Mouse (Mus musculus): ENCODE measurements around the gene Hs2st1. TPM values are rescaled to one million over a fixed set of nuclear protein-coding genes. Genes with fewer than 3 reads are reported as not detected.
A peak's percentile ranks its signal among the peaks of the same experiment; 100 is the strongest.

The Hs2st1 gene
- polyA plus RNA-seq, 1 experiment from 2014 or later: 24.6 TPM

DNA sequence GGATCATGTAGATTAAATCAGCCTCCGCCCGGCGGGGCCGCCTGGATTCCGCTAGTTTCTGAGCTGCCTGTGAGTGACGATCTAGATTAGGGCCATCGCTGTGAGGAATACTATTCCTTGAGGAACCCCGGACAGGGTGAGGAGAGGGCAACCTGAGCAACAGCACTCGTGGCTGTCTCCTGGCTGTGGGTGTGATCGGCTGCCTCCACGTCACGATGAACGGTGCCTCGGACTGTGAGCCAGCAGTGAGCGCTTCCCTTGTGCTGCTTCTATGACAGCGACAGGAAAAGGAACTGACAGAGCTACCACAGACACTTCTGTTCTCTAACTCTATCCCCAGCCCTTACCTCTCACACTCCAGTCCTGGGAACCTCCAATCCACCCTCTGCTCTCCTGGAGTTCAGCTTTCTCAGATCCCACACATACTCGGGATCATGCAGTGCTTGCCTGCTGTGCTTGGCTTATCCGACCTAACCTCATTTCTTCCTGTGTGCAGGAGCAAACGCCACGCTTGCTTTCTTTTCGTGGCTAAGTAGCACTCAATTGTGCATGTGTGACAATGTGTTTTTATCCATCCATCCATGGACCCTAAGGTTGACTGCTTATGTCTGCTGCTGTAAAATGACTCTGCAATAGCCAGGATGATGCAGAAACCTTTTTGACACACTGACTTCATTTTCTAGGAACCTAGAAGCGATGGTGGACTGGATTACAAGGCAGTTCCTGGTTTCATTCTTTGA lies 8.3 kb downstream of the Hs2st1 start:
- H3K36me3 ChIP-seq: no peaks in the 10 kb centered on the region; the same call in 1 of the 2 replicates

DNA sequence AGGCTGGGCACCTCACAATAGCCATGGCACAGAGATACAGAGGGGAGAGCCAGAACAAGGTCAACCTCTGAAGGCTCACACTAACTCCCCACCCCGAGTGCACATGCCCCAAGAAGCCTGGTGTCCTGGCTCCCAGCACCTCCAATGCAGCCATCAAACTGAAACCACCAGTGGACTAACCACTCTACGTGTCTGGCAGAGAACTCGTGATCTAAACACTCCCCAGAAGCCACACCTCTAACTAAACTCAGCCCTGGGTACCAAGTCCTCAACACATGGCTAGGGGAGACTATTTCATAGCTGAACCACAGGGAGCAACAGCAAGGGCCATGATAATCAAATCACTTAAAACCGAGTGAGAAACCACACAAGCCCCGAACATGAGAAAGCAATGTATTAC lies 11.7 kb downstream of the Hs2st1 start:
- ATAC-seq (ENCODE audit: low FRiP score, low read depth): no peak
- Histone ChIP-seq H3K4me1 (peaks cover 22% of the 10 kb centered on the region), H3K9me3 (no peaks in the 10 kb centered on the region), H3K36me3 (no peaks in the 10 kb centered on the region; the same call in 1 of the 2 replicates), H3K4me2 (replicated peaks) (no peak overlapping the region), H3K27me3 (replicated peaks) (no peaks in the 10 kb centered on the region), H3K4me3 (no peak overlapping the region), H3K9ac (no peak overlapping the region), H3K27ac (no peak overlapping the region)
- WGBS: 45% methylated on average over 5 of the region's 5 CpGs

More for the DNA sequence above, 8.3 kb downstream of the Hs2st1 start:
- Histone ChIP-seq H3K9me3 (no peaks in the 10 kb centered on the region), H3K4me3 (no peak overlapping the region), H3K27me3 (replicated peaks) (no peaks in the 10 kb centered on the region), H3K4me2 (replicated peaks) (no peak overlapping the region), H3K9ac (no peak overlapping the region), H3K4me1 (peaks cover 10% of the 10 kb centered on the region), H3K27ac (no peak overlapping the region)
- ATAC-seq (ENCODE audit: low FRiP score, low read depth): no peak
- whole genome bisulfite sequencing: 78% methylated on average over 22 of the region's 22 CpGs

DNA sequence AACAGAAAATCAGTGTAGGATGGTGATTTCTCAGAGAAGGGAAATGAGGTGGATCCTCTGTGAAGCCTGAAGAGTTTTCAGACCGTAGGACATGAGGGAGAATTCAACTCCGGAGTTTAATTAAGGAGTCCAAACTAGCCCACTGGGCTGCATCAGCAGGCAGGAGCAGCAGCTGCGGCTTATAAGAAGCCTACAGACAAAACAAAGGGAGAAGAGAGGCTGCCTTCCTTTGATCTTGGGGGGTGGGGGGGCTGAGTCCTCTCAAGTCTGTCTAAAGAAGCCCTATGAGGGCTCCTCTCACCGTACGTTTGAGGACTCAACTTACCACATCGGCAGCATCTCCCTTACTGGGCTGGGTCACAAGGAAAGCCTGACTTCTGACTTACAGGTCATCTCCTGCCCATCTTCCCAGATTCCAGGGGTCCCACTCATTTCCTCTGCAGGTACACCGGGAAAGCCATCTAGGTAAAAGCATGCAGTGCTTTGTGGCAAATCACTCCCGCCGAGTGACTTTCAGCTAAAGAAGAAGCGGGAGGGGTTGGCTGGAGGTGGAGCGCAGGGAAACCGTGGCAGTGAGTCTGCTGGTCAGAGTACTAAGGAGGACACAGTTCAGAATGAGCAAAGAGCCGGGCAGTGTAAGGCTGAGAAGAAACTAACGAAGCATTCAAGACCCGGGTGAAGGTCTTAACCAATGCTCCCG lies 13.2 kb downstream of the Hs2st1 start:
- no peak overlapping the region for H3K27ac ChIP-seq
- H3K9me3 ChIP-seq: no peaks in the 10 kb centered on the region
- no peak overlapping the region for H3K4me3 ChIP-seq
- H3K27me3 ChIP-seq (replicated peaks): no peaks in the 10 kb centered on the region
- WGBS: 4% methylated on average over 16 of the region's 16 CpGs
- H3K4me1 ChIP-seq: peaks cover 22% of the 10 kb centered on the region
- peak overlapping the region; percentile 47 for H3K4me2 ChIP-seq (replicated peaks)
- peak overlapping the region; percentile 23; the same call in 1 of the 2 replicates for H3K9ac ChIP-seq
- no peak; the same call in 1 of the 2 replicates for ATAC-seq (ENCODE audit: low FRiP score, low read depth)
- no peaks in the 10 kb centered on the region; the same call in 1 of the 2 replicates for H3K36me3 ChIP-seq

DNA sequence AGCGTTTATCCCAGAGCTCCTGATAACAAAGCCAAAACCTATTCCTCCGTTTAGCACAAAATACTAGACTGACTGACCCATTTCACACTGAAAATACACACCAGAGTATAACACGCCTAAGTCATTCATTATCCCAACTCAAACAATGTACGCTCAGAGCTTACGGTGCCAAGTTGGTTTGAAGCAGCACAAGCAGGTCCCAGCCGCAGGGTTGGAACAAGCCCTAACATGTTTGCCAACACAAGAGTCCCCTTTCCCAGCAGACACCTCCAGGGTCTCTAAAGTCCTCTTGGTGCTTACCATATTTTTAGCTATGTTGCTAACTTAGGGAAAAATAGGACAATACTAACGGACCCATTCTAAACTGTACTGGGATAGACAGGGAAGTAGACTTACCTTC lies 14.8 kb downstream of the Hs2st1 start:
- Histone ChIP-seq H3K27ac (no peak overlapping the region), H3K4me1 (peaks cover 22% of the 10 kb centered on the region)

DNA sequence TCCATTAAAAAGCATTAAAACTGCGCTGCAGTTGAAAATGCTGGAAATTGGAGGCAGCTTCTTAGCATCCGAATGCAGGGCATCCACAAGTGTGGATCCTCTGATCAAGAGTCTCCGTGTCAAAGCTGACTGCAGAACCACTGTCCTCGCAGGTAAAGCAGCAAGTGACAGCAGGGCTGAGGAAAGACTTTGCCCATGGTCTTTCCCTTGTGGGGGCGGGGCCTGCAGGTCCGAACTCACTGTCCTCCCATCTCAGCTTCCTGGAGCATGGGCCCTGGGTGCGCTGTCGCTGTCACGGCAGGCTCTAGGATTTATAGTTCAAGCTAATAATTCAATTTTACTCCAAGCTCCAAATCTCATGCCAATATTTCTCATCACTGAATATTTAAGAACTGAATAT lies 15.5 kb downstream of the Hs2st1 start:
- Histone ChIP-seq H3K27ac (no peak overlapping the region), H3K9ac (no peak overlapping the region), H3K4me3 (no peak overlapping the region), H3K9me3 (no peaks in the 10 kb centered on the region), H3K4me2 (replicated peaks) (no peak overlapping the region), H3K36me3 (no peaks in the 10 kb centered on the region), H3K4me1 (peaks cover 22% of the 10 kb centered on the region), H3K27me3 (replicated peaks) (no peaks in the 10 kb centered on the region)
- 69% methylated on average over 9 of the region's 9 CpGs for WGBS
- ATAC-seq (ENCODE audit: low FRiP score, low read depth): no peak

More for the DNA sequence above, 14.8 kb downstream of the Hs2st1 start:
- WGBS: 87% methylated on average over 7 of the region's 7 CpGs
- Histone ChIP-seq H3K9ac (no peak overlapping the region), H3K4me3 (no peak overlapping the region), H3K36me3 (no peaks in the 10 kb centered on the region), H3K9me3 (no peaks in the 10 kb centered on the region), H3K27me3 (replicated peaks) (no peaks in the 10 kb centered on the region), H3K4me2 (replicated peaks) (no peak overlapping the region)
- ATAC-seq (ENCODE audit: low FRiP score, low read depth): no peak

DNA sequence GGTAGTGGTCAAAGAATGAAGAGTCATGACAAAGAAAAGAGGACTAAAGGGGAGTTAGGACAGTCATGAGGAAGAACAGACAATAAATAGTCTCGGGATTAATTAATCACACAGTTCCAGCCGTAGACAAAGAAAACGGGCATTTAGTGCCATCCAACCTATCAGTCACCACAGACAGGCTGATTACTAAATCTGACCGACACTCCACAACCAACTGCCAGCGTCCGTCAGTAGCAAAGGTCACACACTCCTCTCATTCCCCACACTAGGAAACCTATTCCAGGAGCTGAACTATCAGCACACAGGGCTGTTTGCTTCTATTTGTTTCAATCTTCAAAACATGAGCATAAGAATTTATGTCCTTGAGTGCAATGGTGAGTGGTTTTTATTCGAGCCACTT lies 16.0 kb downstream of the Hs2st1 start:
- WGBS: 35% methylated on average over 7 of the region's 7 CpGs
- ATAC-seq (ENCODE audit: low FRiP score, low read depth): peak; percentile 60
- H3K4me1 ChIP-seq: peaks cover 22% of the 10 kb centered on the region

DNA sequence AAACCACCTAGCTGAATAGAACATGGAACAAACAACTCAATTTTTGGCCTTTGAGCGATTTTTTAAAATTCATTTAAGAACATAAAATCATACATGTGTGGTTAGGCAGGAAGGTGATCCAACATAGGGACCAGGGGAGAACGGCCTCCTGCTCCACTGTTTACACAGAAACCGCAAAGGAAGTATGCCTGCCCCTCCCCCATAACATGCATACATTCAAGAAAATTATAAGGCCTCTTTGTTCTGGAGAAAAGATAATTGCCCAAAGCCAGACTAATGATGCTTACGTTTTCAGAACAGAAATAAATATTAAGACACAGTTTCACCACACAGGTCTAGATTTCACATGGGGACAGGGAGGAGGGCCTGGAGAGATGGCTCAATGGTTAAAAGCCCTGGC lies 18.6 kb downstream of the Hs2st1 start:
- Histone ChIP-seq H3K4me2 (replicated peaks) (no peak overlapping the region), H3K27me3 (replicated peaks) (no peaks in the 10 kb centered on the region), H3K36me3 (no peaks in the 10 kb centered on the region), H3K9ac (no peak overlapping the region), H3K9me3 (no peaks in the 10 kb centered on the region), H3K27ac (no peak overlapping the region), H3K4me3 (no peak overlapping the region), H3K4me1 (peaks cover 12% of the 10 kb centered on the region)
- no peak for ATAC-seq (ENCODE audit: low FRiP score, low read depth)
- WGBS: 74% methylated on average over 4 of the region's 4 CpGs

More for the DNA sequence above, 16.0 kb downstream of the Hs2st1 start:
- H3K36me3 ChIP-seq: no peaks in the 10 kb centered on the region
- no peaks in the 10 kb centered on the region for H3K9me3 ChIP-seq
- no peak overlapping the region for H3K9ac ChIP-seq
- H3K4me2 ChIP-seq (replicated peaks): no peak overlapping the region
- no peaks in the 10 kb centered on the region for H3K27me3 ChIP-seq (replicated peaks)
- no peak overlapping the region for H3K4me3 ChIP-seq
- no peak overlapping the region for H3K27ac ChIP-seq

- H3K36me3 ChIP-seq: no peaks in the 10 kb centered on the region
- no peak overlapping the region for H3K4me2 ChIP-seq (replicated peaks)
- WGBS: 90% methylated on average over 5 of the region's 5 CpGs
- H3K4me1 ChIP-seq: peaks cover 17% of the 10 kb centered on the region
- no peak for ATAC-seq (ENCODE audit: low FRiP score, low read depth)
- no peak overlapping the region for H3K27ac ChIP-seq
- H3K9me3 ChIP-seq: no peaks in the 10 kb centered on the region
- H3K27me3 ChIP-seq (replicated peaks): no peaks in the 10 kb centered on the region
- no peak overlapping the region for H3K9ac ChIP-seq
- no peak overlapping the region for H3K4me3 ChIP-seq
Observed at GRCm38 (mm10) chr3:144550659-144551058, 19.3 kb downstream of the Hs2st1 start.

- Histone ChIP-seq H3K36me3 (no peaks in the 10 kb centered on the region), H3K27ac (no peak overlapping the region), H3K9me3 (no peaks in the 10 kb centered on the region), H3K4me1 (peaks cover 20% of the 10 kb centered on the region), H3K9ac (no peak overlapping the region), H3K4me2 (replicated peaks) (no peak overlapping the region), H3K27me3 (replicated peaks) (no peaks in the 10 kb centered on the region), H3K4me3 (no peak overlapping the region)
- WGBS: 90% methylated on average over 5 of the region's 5 CpGs
- no peak for ATAC-seq (ENCODE audit: low FRiP score, low read depth)
Observed at GRCm38 (mm10) chr3:144550036-144550435, 19.9 kb downstream of the Hs2st1 start.

DNA sequence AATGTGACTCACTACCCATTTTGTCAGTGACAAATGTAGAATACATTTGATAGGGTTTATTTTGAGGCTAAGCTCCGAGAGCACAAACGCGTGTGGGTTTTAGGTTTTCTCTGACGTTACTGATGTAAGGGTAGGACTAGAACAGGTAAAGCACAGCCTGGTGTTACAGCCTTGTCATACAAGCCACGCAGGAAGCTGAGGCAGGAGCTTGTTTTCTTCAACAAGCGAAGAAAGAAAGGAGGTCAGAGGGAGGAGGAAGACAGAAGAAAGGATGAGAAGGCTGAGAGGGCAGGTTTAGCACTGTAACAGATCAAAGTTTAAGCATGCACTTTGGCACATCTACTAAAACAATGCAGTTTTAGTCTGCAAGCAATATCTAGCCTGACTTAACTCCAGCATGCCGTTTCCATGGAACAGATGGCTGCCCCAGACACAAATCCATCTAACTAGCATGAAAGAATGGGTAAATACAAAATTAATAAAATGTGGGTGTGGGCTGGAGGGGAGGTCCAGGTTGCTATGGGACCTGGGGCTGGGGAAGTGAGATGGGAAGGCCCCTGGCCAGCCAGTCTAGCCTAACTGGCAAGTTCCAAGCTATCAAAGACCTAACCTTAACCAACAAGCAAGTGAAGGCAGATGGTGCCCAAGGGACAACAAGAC lies 21.7 kb downstream of the Hs2st1 start:
- peaks cover 10% of the 10 kb centered on the region for H3K4me1 ChIP-seq
- no peaks in the 10 kb centered on the region for H3K9me3 ChIP-seq
- H3K9ac ChIP-seq: no peak overlapping the region
- ATAC-seq (ENCODE audit: low FRiP score, low read depth): no peak
- no peaks in the 10 kb centered on the region for H3K27me3 ChIP-seq (replicated peaks)
- H3K4me2 ChIP-seq (replicated peaks): no peak overlapping the region
- WGBS: 90% methylated on average over 7 of the region's 7 CpGs
- no peak overlapping the region for H3K4me3 ChIP-seq
- H3K36me3 ChIP-seq: no peaks in the 10 kb centered on the region
- no peak overlapping the region for H3K27ac ChIP-seq

- Histone ChIP-seq H3K27me3 (replicated peaks) (no peaks in the 10 kb centered on the region), H3K36me3 (no peaks in the 10 kb centered on the region), H3K4me1 (peaks cover 10% of the 10 kb centered on the region), H3K9me3 (no peaks in the 10 kb centered on the region), H3K9ac (no peak overlapping the region), H3K4me2 (replicated peaks) (no peak overlapping the region), H3K27ac (no peak overlapping the region), H3K4me3 (no peak overlapping the region)
- 48% methylated on average over 4 of the region's 4 CpGs for WGBS
- ATAC-seq (ENCODE audit: low FRiP score, low read depth): no peak
Observed at GRCm38 (mm10) chr3:144546490-144546889, 23.5 kb downstream of the Hs2st1 start.

DNA sequence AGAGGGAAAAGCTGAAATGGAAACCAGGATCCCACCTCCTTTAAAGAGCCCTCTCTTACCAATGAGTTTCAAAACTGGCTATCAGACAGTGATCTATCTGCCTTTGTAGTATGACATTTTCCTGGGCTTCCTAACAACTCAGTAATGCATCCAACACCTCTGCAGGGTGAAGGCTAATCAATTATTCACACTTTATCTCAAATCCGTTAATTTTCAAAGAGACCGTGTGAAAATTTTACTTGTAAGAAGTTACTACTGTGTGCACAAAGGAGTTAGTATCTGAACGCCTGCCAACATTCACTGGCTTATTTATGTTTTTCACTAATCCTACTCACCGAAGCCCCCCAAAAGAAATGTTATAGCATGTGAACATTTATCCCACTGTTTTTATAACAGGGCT lies 24.1 kb downstream of the Hs2st1 start:
- no peak overlapping the region for H3K4me3 ChIP-seq
- 23% methylated on average over 4 of the region's 4 CpGs for WGBS
- no peak overlapping the region for H3K27ac ChIP-seq
- no peak overlapping the region for H3K9ac ChIP-seq
- ATAC-seq (ENCODE audit: low FRiP score, low read depth): no peak
- H3K4me1 ChIP-seq: peaks cover 10% of the 10 kb centered on the region
- no peak overlapping the region for H3K4me2 ChIP-seq (replicated peaks)
- no peaks in the 10 kb centered on the region for H3K27me3 ChIP-seq (replicated peaks)
- H3K36me3 ChIP-seq: no peaks in the 10 kb centered on the region
- no peaks in the 10 kb centered on the region for H3K9me3 ChIP-seq
